Mouse (Mus musculus) urinary bladder, postnatal 10 days (tissue): ENCODE data around the gene Olfr622.

ENCODE experiments used
- DNase-seq: peaks from one replicate; pipeline ENCODE4 v3.0.0; 2022; ENCODE audit warnings: low spot score

The Olfr622 gene

DNA sequence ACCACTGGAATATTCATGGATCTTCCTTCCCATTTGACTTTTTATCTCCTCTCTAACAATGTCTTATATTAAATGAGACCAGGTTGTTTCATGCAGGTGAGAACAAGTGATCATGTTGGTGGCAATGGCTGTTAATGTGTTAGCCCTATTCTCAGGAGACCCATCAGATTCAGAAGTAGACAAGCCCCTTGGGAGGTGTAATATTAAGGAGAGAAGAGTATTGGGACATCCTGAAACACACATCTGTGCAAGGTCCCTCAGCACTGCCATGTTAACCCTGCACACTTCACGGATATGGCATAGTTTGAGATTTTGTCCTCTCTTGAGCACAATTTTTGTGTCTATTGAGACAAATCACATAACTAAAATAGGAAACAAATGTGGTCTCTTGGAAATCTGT lies at the start of gene Olfr622:
TSS of gene Olfr622 (minus strand) at position 101 of the 400 bp plus-strand sequence.
- no peak for DNase-seq

DNA sequence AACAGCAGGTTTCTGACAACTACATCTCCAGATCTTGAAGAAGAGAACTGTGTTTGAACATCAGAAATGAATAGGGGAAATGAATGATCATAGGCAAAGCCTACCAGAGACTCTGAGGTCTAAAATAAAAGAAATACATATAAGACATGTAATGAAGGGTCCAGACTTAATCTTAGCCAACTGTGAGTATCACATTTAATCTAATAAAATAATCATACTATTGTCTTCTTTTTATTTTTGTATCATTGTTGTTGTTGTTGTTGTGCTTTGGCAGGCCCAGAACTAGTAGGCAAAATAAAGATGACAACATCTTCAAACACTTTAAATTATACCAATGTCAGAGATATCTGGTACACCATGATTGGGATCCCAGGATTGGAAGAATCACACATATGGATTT lies 39.9 kb upstream of the Olfr622 start, which contains the start of gene Olfr625-ps1:
TSS of gene Olfr625-ps1 (plus strand) at position 301 of the 400 bp plus-strand sequence.
- DNase-seq: no peak

DNA sequence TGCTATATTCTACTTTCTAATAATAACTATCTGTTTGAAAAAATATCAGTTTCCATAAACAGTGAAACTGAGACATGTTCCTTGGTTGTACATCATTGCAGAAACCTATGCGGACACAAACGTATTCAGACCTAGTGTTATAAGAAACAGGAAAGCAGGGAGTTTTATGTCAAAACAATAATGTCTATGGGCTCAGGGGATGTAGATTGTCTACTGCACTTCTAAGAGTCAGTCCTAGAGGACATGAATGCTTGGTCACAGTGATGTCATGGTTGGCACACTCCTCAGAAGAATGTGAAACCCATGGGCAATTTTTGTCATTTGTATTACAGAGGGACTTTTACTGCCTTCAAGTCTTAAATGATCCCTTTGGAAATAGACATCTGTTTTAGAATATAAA lies 28.6 kb upstream of the Olfr622 start, which contains the start of gene Olfr624:
TSS of gene Olfr624 (minus strand) at position 101 of the 400 bp plus-strand sequence.
- no peak for DNase-seq

DNA sequence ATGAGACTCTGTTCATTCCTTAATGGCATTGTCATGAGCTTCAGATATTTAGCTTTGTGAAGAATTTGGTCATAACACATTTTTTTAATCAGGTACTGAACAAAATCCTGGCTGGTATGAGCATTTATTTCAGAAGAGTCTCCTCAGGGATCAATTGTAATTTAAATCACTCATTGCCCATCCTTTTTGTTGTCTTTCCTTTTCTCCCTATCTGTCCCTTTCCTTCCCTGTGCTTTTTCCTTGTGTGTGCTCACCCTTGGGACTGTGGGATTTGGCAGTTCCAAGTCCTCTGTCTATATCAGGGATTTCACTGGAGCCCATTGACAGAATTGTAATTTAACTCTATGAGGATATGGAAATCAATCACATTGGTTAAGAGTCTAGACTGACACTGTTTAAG lies 21.1 kb upstream of the Olfr622 start, which contains the start of gene Olfr623:
TSS of gene Olfr623 (minus strand) at position 101 of the 400 bp plus-strand sequence.
- no peak for DNase-seq

DNA sequence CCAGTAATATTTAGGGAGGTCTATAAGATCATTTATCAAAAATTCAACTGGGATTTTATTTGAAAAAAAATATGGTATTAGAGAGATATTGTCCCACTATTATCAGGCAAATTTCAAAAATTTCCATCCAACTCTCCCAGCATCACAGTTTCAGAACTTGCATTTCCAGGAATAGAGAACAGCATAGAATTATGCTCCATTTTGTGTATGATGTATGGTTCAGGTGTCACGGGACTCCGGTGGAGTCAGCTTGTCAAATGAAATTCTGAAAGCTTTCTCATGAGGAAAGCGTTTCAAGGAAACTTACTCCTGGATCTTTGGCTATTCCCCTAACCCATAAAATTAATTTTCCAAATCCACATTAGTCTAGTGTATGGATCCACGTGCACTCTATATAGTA lies 1.6 kb upstream of the Olfr622 start:
- no peak for DNase-seq

DNA sequence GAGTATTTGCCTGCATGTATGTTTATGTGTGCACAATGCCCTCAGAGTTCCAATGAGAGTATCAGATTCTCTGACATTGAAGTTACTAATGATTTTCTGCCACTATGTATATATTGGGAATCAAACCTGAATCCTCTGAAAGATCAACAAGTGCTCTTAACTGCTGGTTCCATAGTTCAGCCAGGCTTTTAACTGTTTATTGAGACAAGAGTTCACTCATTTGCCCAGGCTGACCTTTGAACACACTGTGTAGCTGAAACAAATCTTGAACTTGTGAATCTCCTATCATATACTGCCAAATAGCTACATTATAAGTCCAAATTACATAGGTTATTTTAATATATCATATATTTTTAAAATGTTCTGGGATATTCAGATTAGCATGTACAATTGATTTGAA lies 5.7 kb downstream of the Olfr622 start:
- no peak for DNase-seq

DNA sequence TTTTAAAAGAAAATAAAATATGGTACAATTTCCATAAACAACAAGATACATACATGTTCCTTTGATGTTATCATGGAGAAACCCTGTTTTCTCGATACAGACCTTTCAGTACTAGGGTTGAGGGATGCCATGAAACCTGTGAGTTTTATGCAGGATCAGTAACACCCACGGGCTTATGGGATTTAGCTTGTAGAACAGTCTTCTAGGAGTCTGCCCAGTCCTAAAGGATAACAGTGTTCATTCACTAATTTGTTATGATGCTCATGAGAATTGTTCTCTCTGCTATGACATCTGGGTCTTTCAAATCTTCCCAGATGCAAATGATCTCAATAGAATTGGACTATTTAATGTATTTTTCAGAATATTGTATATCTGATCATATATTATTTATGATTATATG lies 30.1 kb downstream of the Olfr622 start, which contains the start of gene Olfr620:
TSS of gene Olfr620 (minus strand) at position 101 of the 400 bp plus-strand sequence.
- no peak for DNase-seq

DNA sequence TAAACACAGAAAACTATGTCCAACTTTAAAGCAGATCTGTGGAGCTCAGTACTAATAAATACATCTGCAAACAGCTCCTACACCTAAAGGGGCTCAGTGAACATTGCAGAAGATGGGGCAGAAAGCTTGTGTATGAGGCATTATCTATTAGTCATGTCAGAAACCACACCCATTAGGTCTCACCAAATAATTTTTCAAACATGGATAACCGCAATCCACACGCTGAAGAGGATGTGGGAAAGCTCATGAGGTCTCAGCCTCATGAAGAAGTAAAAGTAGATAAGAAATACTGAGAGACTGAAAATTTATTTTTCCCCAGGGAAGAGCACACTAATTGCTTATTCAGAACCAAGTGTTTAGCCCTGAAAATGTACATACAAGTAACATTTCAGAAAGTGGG lies 35.1 kb downstream of the Olfr622 start:
- no peak for DNase-seq

DNA sequence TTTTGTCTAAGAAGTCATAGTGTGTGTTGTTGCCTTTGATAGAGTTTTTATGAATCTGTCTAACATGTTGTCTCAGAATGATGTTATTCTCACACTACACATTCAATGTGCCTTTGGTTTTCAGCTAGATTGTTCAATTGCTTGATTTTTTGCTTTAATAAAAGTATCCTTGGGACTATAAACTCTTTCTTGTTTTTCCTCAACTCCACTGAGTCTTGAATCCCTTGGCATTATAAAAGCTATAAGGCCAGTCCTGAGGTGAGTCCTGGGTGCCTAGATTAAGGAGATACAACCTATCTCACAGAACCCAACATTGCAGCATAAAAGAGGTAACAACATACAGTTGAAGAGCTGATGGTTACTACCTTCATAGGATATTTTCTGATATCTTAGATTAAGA lies 42.2 kb downstream of the Olfr622 start, which contains the start of gene Olfr619:
TSS of gene Olfr619 (plus strand) at position 301 of the 400 bp plus-strand sequence.
- no peak for DNase-seq

DNA sequence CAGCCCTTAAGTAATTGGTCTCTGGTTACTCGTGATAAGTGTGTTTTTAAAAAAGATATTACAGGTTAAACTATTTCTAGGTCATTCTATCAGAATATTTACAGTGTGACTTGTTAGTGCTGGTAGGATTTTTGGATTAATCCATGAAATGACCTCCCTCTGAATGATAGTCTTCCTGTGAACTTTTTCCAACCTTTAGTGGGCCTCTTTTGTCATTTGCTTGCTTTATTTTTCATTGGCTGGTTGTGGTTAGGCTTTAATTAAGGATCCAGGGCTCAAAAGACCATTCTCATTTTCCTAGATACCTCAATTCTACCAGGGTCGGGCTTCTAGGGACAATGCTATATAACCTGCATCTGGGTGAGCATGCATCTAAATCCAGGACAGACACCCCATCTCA lies 52.7 kb downstream of the Olfr622 start, which contains the start of gene Olfr618:
TSS of gene Olfr618 (plus strand) at position 301 of the 400 bp plus-strand sequence.
- no peak for DNase-seq
